Mouse (Mus musculus): ENCODE results near the gene Amhr2.

Gene Amhr2

GRCm38 (mm10) chr15:102445146-102445545 lies at the start of gene Amhr2:
Amhr2 (plus strand) TSS chr15:102445367.
- no peak for DNase-seq (ENCODE audit: low read depth, low spot score)

- peak; percentile 65 for DNase-seq (ENCODE audit: low read depth, low spot score)
Observed at GRCm38 (mm10) chr15:102398629-102399028, 46.5 kb upstream of the Amhr2 start.

GRCm38 (mm10) chr15:102399229-102400221 lies 45.6 kb upstream of the Amhr2 start:
- peak; percentile 86 for DNase-seq (ENCODE audit: low read depth, low spot score)

- no peak for DNase-seq (ENCODE audit: low read depth, low spot score)
Observed at GRCm38 (mm10) chr15:102400476-102401045, 44.6 kb upstream of the Amhr2 start.

- DNase-seq (ENCODE audit: low read depth, low spot score) = no peak
Observed at GRCm38 (mm10) chr15:102401278-102401677, 43.9 kb upstream of the Amhr2 start.

- peak; percentile 59 for DNase-seq (ENCODE audit: low read depth, low spot score)
Observed at GRCm38 (mm10) chr15:102402210-102402609, 43.0 kb upstream of the Amhr2 start.

GRCm38 (mm10) chr15:102404608-102405488 lies 40.3 kb upstream of the Amhr2 start:
- peak; percentile 45 for DNase-seq (ENCODE audit: low read depth, low spot score)

GRCm38 (mm10) chr15:102405489-102406195 lies 39.5 kb upstream of the Amhr2 start, which contains the start of gene Sp1:
Sp1 (plus strand) TSS chr15:102406143.
- peak; percentile 100 for DNase-seq (ENCODE audit: low read depth, low spot score)

GRCm38 (mm10) chr15:102406196-102406911 lies 38.8 kb upstream of the Amhr2 start:
- peak; percentile 80 for DNase-seq (ENCODE audit: low read depth, low spot score)

- peak; percentile 72 for DNase-seq (ENCODE audit: low read depth, low spot score)
Observed at GRCm38 (mm10) chr15:102406912-102407580, 38.1 kb upstream of the Amhr2 start.

GRCm38 (mm10) chr15:102407681-102408557 lies 37.2 kb upstream of the Amhr2 start:
- DNase-seq (ENCODE audit: low read depth, low spot score) = no peak

- no peak for DNase-seq (ENCODE audit: low read depth, low spot score)
Observed at GRCm38 (mm10) chr15:102408558-102409130, 36.5 kb upstream of the Amhr2 start.

- DNase-seq (ENCODE audit: low read depth, low spot score) = no peak
Observed at GRCm38 (mm10) chr15:102409286-102409685, 35.9 kb upstream of the Amhr2 start.

- DNase-seq (ENCODE audit: low read depth, low spot score) = no peak
Observed at GRCm38 (mm10) chr15:102411077-102411476, 34.1 kb upstream of the Amhr2 start.

GRCm38 (mm10) chr15:102413687-102414086 lies 31.5 kb upstream of the Amhr2 start:
- DNase-seq (ENCODE audit: low read depth, low spot score) = no peak

- no peak for DNase-seq (ENCODE audit: low read depth, low spot score)
Observed at GRCm38 (mm10) chr15:102417524-102417923, 27.6 kb upstream of the Amhr2 start.

- peak; percentile 77 for DNase-seq (ENCODE audit: low read depth, low spot score)
Observed at GRCm38 (mm10) chr15:102420986-102421385, 24.2 kb upstream of the Amhr2 start.

GRCm38 (mm10) chr15:102421437-102421836 lies 23.7 kb upstream of the Amhr2 start:
- peak; percentile 92 for DNase-seq (ENCODE audit: low read depth, low spot score)

Data from 3T3-L1 (cell line).